Mouse (Mus musculus) spleen, adult 18-20 months (tissue): ENCODE data around the gene Dnah5.

Experiments
- DNase-seq, 2 experiments: peaks; one replicate each; pipeline ENCODE4 v3.0.0; 2022; ENCODE audit warnings: mixed read lengths in 2 of 2

Gene Dnah5

GRCm38 (mm10) chr15:28502820-28503219 lies 299.3 kb downstream of the Dnah5 start:
- DNase-seq: no peak

DNA sequence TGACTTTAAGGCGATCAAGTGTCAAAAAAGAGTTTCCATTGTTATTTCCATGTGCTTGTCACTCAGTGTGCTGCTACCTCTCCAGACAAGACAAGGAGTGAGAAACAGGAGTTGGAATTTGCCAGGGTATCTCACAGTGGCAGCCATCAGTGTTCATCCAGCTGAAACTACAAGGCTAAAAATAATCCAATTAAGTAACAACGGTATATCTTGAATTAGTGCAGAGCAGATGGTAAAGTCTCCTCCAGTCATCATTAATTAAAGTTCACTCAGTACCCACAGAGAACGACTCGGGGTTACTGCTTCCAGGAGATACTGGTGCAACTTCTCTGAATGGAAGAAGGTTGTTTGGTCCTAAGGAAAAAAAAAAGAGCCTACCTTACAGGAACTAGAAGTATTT lies 311.6 kb downstream of the Dnah5 start:
- no peak for DNase-seq
